Mouse (Mus musculus) CD4-positive, CD25-positive, alpha-beta regulatory T cell, adult 9 weeks (primary cell): ENCODE data around the gene Akap17b. TPM values are rescaled to one million over a fixed set of nuclear protein-coding genes. Genes with fewer than 3 reads are reported as not detected.

Source experiments
- polyA plus RNA-seq: library from polyadenylated mRNA; unstranded; fragments of 100-300 nt; shearing (Covaris generic); gene quantifications from one replicate; pipeline ENCODE4 v1.2.1, GENCODE M21; 2017

Akap17b gene
- 0.84 TPM for polyA plus RNA-seq

DNA sequence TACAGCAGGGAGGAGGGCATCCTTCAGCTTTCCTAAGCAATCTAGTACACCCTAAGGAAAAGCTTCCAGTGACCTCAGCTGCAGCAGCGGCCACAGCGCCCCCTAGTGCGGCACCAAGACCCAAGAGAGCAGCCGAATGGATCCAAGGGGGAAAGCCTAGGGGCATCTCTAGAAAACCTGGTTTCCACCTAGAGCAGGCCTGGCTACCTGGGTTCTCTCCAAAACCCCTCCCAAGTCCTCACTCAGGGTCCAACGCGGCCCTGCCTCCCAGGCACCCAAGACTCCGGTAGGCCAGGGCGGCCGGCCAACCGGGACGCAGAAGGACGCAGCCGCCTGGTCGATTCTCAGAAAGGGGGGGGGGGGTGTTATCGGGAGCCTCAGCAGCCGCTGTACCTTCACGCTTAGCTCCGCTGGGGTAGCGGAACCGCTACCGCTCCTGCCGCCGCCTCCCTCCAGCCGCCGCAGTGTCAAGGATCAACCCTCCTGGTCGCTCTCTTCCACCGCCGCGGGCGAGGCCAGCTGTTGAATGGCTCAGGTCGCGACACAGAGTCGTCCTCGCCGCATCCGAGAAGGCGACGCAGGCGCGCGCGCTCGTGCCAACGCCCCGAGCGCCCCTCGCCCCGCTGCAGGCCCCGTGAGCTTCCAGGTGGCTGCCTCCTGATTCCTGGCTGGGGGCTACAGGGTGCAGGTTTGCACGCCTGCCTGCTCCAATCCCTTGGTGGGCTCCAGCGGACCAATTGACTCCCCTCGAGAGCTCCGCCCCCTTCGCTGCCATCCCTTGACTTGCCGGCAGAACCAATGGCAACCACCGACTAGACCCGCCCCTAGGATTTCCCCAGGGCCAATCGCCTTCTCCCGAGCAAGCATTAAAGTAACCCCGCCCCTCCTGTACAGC is at the start of gene Akap17b:
Akap17b (minus strand) TSS at position 739 of the 895 bp plus-strand sequence.

GRCm38 (mm10) chrX:36597707-36598389 is 47.3 kb downstream of the Akap17b start, which contains the start of gene Pgrmc1:
Gene Pgrmc1 (plus strand): TSS chrX:36598206.

Other genes with a start within 250 kb of the Akap17b start
- not detected for gene Gm6268, start 244.1 kb downstream of the Akap17b start, polyA plus RNA-seq
- not detected for gene Gm14569, start 153.6 kb downstream of the Akap17b start, polyA plus RNA-seq
- gene Pgrmc1, start 47.2 kb downstream of the Akap17b start, polyA plus RNA-seq = 73.2 TPM
- gene Slc25a43, start 98.3 kb upstream of the Akap17b start, polyA plus RNA-seq = 0.53 TPM
- gene Slc25a5, start 150.3 kb upstream of the Akap17b start, polyA plus RNA-seq = 823 TPM
- gene Ube2a, start 228.5 kb upstream of the Akap17b start, polyA plus RNA-seq = 133 TPM
- 29.6 TPM for gene C330007P06Rik, start 228.7 kb upstream of the Akap17b start, polyA plus RNA-seq